Mouse (Mus musculus): ENCODE measurements at regions not wholly inside any gene's neighbourhood (a gene's known extent, or its start where the extent isn't known, plus 50 kb on each side); places are given as distances from the start of the nearest gene placed in this dataset.

DNA sequence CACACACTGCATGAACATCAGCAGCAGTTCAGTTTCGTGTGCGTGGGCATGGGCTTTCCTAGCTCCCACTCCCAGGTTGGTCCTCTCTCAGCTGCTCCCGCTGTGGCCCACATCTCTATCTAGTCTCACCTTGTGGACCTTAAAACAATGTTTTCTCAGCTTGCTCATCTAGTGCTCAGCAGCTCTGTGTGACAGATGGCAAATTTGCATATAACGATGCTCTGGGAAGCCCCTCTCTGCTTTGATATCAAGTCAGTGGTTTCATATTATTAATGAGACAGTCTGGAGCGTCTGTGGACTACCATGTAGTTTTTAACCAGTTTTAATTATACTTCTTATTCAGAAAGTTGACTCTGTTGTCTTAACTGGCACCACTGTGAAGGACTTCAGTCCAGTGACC is 179.0 kb upstream of the Wdfy3 start:
- TF ChIP-seq CTCF (IDR thresholded peaks at IDR 0.05; ENCODE audit: extremely low read depth, insufficient read depth, insufficient read length, insufficient replicate concordance) (no peak), POLR2A (IDR thresholded peaks at IDR 0.05; ENCODE audit: low read depth, low read length) (no peak)

Data from spleen, adult 2 months (tissue).